Mouse (Mus musculus) bone marrow macrophage, adult 2 months (primary cell): ENCODE measurements at regions not wholly inside any gene's neighbourhood (a gene's known extent, or its start where the extent isn't known, plus 50 kb on each side); places are given as distances from the start of the nearest gene placed in this dataset.

ENCODE experiments used
- CTCF ChIP-seq: IDR thresholded peaks from 2 replicates; pipeline ENCODE4 v1.5.1; 2012; ENCODE audit warnings: low read depth, mild to moderate bottlenecking, low read length, moderate library complexity
- POLR2A ChIP-seq: IDR thresholded peaks from 2 replicates; pipeline ENCODE4 v1.6.1; 2012; ENCODE audit warnings: mild to moderate bottlenecking, low read depth, low read length, borderline replicate concordance

GRCm38 (mm10) chr2:48348021-48348420, 465.9 kb upstream of the Acvr2a start:
- TF ChIP-seq CTCF (no peak), POLR2A (no peak)
